Mouse (Mus musculus): ENCODE measurements at regions not wholly inside any gene's neighbourhood (a gene's known extent, or its start where the extent isn't known, plus 50 kb on each side); places are given as distances from the start of the nearest gene placed in this dataset.

- Histone ChIP-seq H3K27ac (ENCODE audit: poor library complexity, severe bottlenecking) (no peak overlapping the region), H3K4me2 (no peak overlapping the region), H3K9ac (no peak overlapping the region), H3K27me3 (replicated peaks) (no peaks in the 10 kb centered on the region), H3K4me3 (no peak overlapping the region), H3K9me3 (replicated peaks) (no peaks in the 10 kb centered on the region), H3K4me1 (replicated peaks) (no peaks in the 10 kb centered on the region), H3K36me3 (no peaks in the 10 kb centered on the region)
- no peak for ATAC-seq (ENCODE audit: insufficient number of reproducible peaks, low FRiP score)
Measured at GRCm38 (mm10) chrX:142507475-142507874, 117.1 kb upstream of the Acsl4 start.

- Histone ChIP-seq H3K9me3 (replicated peaks) (no peaks in the 10 kb centered on the region), H3K9ac (no peak overlapping the region), H3K4me1 (replicated peaks) (no peaks in the 10 kb centered on the region), H3K36me3 (no peaks in the 10 kb centered on the region), H3K4me2 (no peak overlapping the region), H3K4me3 (no peak overlapping the region), H3K27me3 (replicated peaks) (no peaks in the 10 kb centered on the region), H3K27ac (ENCODE audit: poor library complexity, severe bottlenecking) (no peak overlapping the region)
- ATAC-seq (ENCODE audit: insufficient number of reproducible peaks, low FRiP score) = no peak
- 76% methylated on average over 5 of the region's 5 CpGs for WGBS
Measured at GRCm38 (mm10) chrX:142516406-142517131, 126.2 kb upstream of the Acsl4 start.

GRCm38 (mm10) chrX:142517205-142517604 is 126.9 kb upstream of the Acsl4 start:
- Histone ChIP-seq H3K4me1 (replicated peaks) (no peaks in the 10 kb centered on the region), H3K4me2 (no peak overlapping the region), H3K9me3 (replicated peaks) (no peaks in the 10 kb centered on the region), H3K4me3 (no peak overlapping the region), H3K9ac (no peak overlapping the region), H3K36me3 (no peaks in the 10 kb centered on the region), H3K27ac (ENCODE audit: poor library complexity, severe bottlenecking) (no peak overlapping the region), H3K27me3 (replicated peaks) (no peaks in the 10 kb centered on the region)
- 78% methylated on average over 5 of the region's 5 CpGs for WGBS
- no peak for ATAC-seq (ENCODE audit: insufficient number of reproducible peaks, low FRiP score)

GRCm38 (mm10) chrX:142521063-142521462 is 130.7 kb upstream of the Acsl4 start:
- no peaks in the 10 kb centered on the region for H3K9me3 ChIP-seq (replicated peaks)
- no peaks in the 10 kb centered on the region for H3K36me3 ChIP-seq
- H3K9ac ChIP-seq = no peak overlapping the region
- no peaks in the 10 kb centered on the region for H3K4me1 ChIP-seq (replicated peaks)
- no peak overlapping the region for H3K4me3 ChIP-seq
- 76% methylated on average over 4 of the region's 4 CpGs for WGBS
- H3K27ac ChIP-seq (ENCODE audit: poor library complexity, severe bottlenecking) = no peak overlapping the region
- no peaks in the 10 kb centered on the region for H3K27me3 ChIP-seq (replicated peaks)
- no peak for ATAC-seq (ENCODE audit: insufficient number of reproducible peaks, low FRiP score)
- no peak overlapping the region for H3K4me2 ChIP-seq

GRCm38 (mm10) chrX:142526953-142527352 is 136.6 kb upstream of the Acsl4 start:
- 28% methylated on average over 1 of the region's 1 CpGs for WGBS
- Histone ChIP-seq H3K4me2 (no peak overlapping the region), H3K27ac (ENCODE audit: poor library complexity, severe bottlenecking) (no peak overlapping the region), H3K4me3 (no peak overlapping the region), H3K4me1 (replicated peaks) (no peaks in the 10 kb centered on the region), H3K9me3 (replicated peaks) (no peaks in the 10 kb centered on the region), H3K27me3 (replicated peaks) (no peaks in the 10 kb centered on the region), H3K9ac (no peak overlapping the region), H3K36me3 (no peaks in the 10 kb centered on the region)
- ATAC-seq (ENCODE audit: insufficient number of reproducible peaks, low FRiP score) = no peak

GRCm38 (mm10) chrX:142529892-142530291 is 139.6 kb upstream of the Acsl4 start:
- 54% methylated on average over 7 of the region's 7 CpGs for WGBS
- no peak for ATAC-seq (ENCODE audit: insufficient number of reproducible peaks, low FRiP score)

GRCm38 (mm10) chrX:142534780-142535179 is 144.4 kb upstream of the Acsl4 start:
- WGBS = 34% methylated on average over 8 of the region's 8 CpGs

More at GRCm38 (mm10) chrX:142529892-142530291, 139.6 kb upstream of the Acsl4 start:
- Histone ChIP-seq H3K4me2 (no peak overlapping the region), H3K27ac (ENCODE audit: poor library complexity, severe bottlenecking) (no peak overlapping the region), H3K4me1 (replicated peaks) (no peaks in the 10 kb centered on the region), H3K36me3 (no peaks in the 10 kb centered on the region), H3K9ac (no peak overlapping the region), H3K27me3 (replicated peaks) (no peaks in the 10 kb centered on the region), H3K9me3 (replicated peaks) (no peaks in the 10 kb centered on the region), H3K4me3 (no peak overlapping the region)

GRCm38 (mm10) chrX:142535540-142535939 is 145.2 kb upstream of the Acsl4 start:
- Histone ChIP-seq H3K27me3 (replicated peaks) (no peaks in the 10 kb centered on the region), H3K4me3 (no peak overlapping the region), H3K4me1 (replicated peaks) (no peaks in the 10 kb centered on the region), H3K9me3 (replicated peaks) (no peaks in the 10 kb centered on the region), H3K27ac (ENCODE audit: poor library complexity, severe bottlenecking) (no peak overlapping the region), H3K9ac (no peak overlapping the region), H3K4me2 (no peak overlapping the region), H3K36me3 (no peaks in the 10 kb centered on the region)
- WGBS = 88% methylated on average over 1 of the region's 1 CpGs
- no peak for ATAC-seq (ENCODE audit: insufficient number of reproducible peaks, low FRiP score)

More at GRCm38 (mm10) chrX:142534780-142535179, 144.4 kb upstream of the Acsl4 start:
- Histone ChIP-seq H3K27ac (ENCODE audit: poor library complexity, severe bottlenecking) (no peak overlapping the region), H3K4me1 (replicated peaks) (no peaks in the 10 kb centered on the region), H3K36me3 (no peaks in the 10 kb centered on the region), H3K27me3 (replicated peaks) (no peaks in the 10 kb centered on the region), H3K9me3 (replicated peaks) (no peaks in the 10 kb centered on the region), H3K9ac (no peak overlapping the region), H3K4me2 (no peak overlapping the region), H3K4me3 (no peak overlapping the region)
- ATAC-seq (ENCODE audit: insufficient number of reproducible peaks, low FRiP score) = no peak

GRCm38 (mm10) chrX:142535954-142536353 is 145.3 kb upstream of the Tmem164 start:
- Histone ChIP-seq H3K36me3 (no peaks in the 10 kb centered on the region), H3K4me3 (no peak overlapping the region), H3K27me3 (replicated peaks) (no peaks in the 10 kb centered on the region), H3K4me2 (no peak overlapping the region), H3K4me1 (replicated peaks) (no peaks in the 10 kb centered on the region), H3K9me3 (replicated peaks) (no peaks in the 10 kb centered on the region), H3K27ac (ENCODE audit: poor library complexity, severe bottlenecking) (no peak overlapping the region), H3K9ac (no peak overlapping the region)
- 75% methylated on average over 2 of the region's 2 CpGs for WGBS
- no peak for ATAC-seq (ENCODE audit: insufficient number of reproducible peaks, low FRiP score)

GRCm38 (mm10) chrX:142537259-142537963 is 143.8 kb upstream of the Tmem164 start:
- no peak overlapping the region for H3K4me2 ChIP-seq
- no peaks in the 10 kb centered on the region for H3K9me3 ChIP-seq (replicated peaks)
- no peak overlapping the region for H3K27ac ChIP-seq (ENCODE audit: poor library complexity, severe bottlenecking)
- no peak overlapping the region for H3K9ac ChIP-seq
- H3K4me1 ChIP-seq (replicated peaks) = no peaks in the 10 kb centered on the region
- 65% methylated on average over 5 of the region's 5 CpGs for WGBS
- H3K36me3 ChIP-seq = no peaks in the 10 kb centered on the region
- no peaks in the 10 kb centered on the region for H3K27me3 ChIP-seq (replicated peaks)
- H3K4me3 ChIP-seq = no peak overlapping the region
- ATAC-seq (ENCODE audit: insufficient number of reproducible peaks, low FRiP score) = no peak; the same call in 1 of the 2 replicates

- H3K4me1 ChIP-seq (replicated peaks) = no peaks in the 10 kb centered on the region
- 14% methylated on average over 7 of the region's 7 CpGs for WGBS
- peak; percentile 36; the same call in 1 of the 2 replicates for ATAC-seq (ENCODE audit: insufficient number of reproducible peaks, low FRiP score)
Measured at GRCm38 (mm10) chrX:142540264-142540663, 140.9 kb upstream of the Tmem164 start.

More at GRCm38 (mm10) chrX:142540264-142540663, 140.9 kb upstream of the Tmem164 start:
- H3K4me2 ChIP-seq = peak overlapping the region; percentile 42; the same call in 1 of the 2 replicates
- no peaks in the 10 kb centered on the region for H3K27me3 ChIP-seq (replicated peaks)
- H3K9ac ChIP-seq = no peak overlapping the region
- no peak overlapping the region for H3K27ac ChIP-seq (ENCODE audit: poor library complexity, severe bottlenecking)
- H3K36me3 ChIP-seq = no peaks in the 10 kb centered on the region
- no peak overlapping the region for H3K4me3 ChIP-seq
- H3K9me3 ChIP-seq (replicated peaks) = no peaks in the 10 kb centered on the region

Data from heart, embryonic 12.5 days (tissue).